Mouse (Mus musculus) adrenal gland, adult 2 months (tissue): Measurements from ENCODE around the gene Podnl1. TPM values are rescaled to one million over a fixed set of nuclear protein-coding genes. Genes with fewer than 3 reads are reported as not detected.

Source experiments
- DNase-seq: peaks from one replicate; pipeline ENCODE4 v3.0.0; 2021
- long read RNA-seq: library from polyadenylated mRNA; stranded (forward); transcript quantifications from one replicate; pipeline ENCODE4 v2.0.0, GENCODE M21; 2021
- polyA plus RNA-seq: library from polyadenylated mRNA; depleted of rRNA; stranded (reverse); fragments of >200 nt; gene quantifications from 2 replicates; pipeline ENCODE4 v1.2.3, GENCODE M21; 2012; rRNA removed
- total RNA-seq, 2 experiments: library from RNA; stranded (reverse); gene quantifications; 2 replicates each; pipeline ENCODE4 v1.2.3; 2021

Podnl1 gene
- under 1 TPM; 0.23 to 0.31 TPM for total RNA-seq
- polyA plus RNA-seq: 2.4 and 2.5 TPM in 2 replicates
- long read RNA-seq: 0 reads

DNA sequence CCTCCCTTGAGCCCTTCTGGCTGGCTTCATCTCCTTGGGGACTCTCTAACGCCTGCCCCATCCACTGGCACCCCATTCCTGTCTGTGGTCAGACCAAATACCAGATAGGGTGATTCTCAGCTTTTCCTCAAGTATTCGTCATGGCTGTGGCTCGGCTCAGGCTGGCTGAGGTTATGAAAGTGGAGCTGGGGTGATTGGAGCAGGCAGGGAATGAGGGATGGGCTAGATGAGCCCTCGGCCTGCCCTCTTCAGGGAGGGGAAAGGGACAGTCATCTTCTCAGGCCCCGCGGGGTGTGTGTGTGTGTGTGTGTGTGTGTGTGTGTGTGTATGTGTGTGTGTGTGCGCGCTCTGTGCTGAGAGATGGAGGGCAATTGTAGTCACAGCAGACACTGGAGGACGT, at the start of gene Podnl1:
Gene Podnl1, plus strand, starts transcription at position 334 of the 400 bp plus-strand sequence.
- peak; percentile 24 for DNase-seq

DNA sequence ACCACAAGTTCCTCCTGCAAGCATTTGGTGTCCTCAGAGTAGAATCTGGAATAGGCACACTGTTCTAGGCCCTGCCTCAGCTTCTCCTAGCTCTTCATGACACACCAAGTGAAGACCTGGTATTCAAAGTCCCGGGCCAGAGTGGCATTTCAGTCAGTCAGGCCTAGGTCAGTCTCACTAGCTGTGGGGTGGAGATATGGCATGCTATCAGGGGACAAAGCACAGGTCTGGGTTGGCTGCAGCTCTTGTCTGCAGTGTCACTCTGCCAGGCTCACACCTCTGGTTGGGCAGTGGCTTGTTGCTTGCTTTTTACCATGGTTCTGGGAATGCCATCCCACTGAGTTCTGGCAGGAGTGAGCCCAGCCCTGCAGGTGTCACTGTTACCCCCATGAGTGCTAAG, 49.4 kb upstream of the Podnl1 start:
- no peak for DNase-seq

DNA sequence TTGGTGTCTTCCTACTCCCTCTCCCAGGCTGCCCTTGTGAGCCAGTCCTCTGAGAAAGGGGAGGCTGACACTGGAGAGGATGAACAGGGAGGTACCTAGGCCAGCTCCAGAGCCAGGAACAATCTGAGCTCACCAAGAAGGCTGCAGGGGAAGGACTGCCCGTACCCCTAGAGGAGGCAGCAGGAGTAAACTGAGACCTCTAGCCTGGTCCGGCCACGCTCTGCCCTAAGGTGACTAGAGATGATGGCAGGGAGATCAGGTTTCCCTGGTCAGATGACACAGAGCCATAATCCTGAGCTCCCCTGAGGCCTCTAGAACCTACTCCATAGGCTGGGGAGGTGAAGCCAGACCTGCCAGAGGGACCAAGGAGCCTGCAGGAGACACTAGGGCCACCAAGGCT, 48.9 kb upstream of the Podnl1 start:
- DNase-seq: no peak

DNA sequence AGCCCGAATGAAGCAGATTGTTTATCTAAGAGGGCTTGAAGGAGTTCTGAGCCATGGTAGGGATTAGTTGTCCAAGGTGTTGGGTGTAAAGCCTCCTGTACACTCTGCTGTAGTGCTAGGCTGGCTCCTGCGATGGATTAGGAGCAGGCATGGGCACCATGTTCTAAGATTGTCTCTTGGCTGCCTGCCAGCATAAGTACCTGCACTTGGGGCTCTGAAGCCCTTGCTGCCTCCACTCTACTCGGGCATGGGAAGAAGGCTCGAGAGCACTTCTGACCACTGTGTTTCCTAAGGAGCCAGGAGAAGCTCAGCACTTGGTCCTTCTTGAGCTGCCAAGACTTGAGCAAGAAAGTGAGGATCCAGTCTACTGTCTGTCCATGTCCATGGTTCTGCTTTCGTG, 46.6 kb upstream of the Podnl1 start:
- no peak for DNase-seq

DNA sequence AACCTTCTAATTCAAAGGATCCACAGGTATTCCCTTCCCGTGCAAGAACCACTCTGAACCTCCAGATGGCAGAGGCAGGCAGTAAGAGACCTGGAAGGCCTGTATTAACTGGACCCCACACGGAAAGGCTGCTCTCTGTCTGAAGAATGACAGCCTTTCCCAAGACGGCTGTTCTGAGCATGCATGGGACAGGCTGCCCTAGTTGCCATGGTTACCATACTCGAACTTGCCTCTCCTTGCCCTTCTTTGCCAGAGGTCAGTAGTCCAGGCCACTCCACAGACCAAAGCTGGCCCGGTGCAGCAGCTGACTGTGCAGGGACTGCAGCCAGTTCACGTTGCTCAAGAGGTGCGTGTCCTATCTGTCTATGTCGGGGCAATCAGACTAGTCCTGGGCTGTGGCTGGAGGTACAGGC, 42.0 kb upstream of the Podnl1 start:
- peak; percentile 76 for DNase-seq

GRCm38 (mm10) chr8:84084341-84085115, 41.3 kb upstream of the Podnl1 start:
- DNase-seq: no peak

GRCm38 (mm10) chr8:84087156-84087555, 38.6 kb upstream of the Podnl1 start:
- no peak for DNase-seq

- DNase-seq: no peak
Measured at GRCm38 (mm10) chr8:84087821-84088220, 38.0 kb upstream of the Podnl1 start.

DNA sequence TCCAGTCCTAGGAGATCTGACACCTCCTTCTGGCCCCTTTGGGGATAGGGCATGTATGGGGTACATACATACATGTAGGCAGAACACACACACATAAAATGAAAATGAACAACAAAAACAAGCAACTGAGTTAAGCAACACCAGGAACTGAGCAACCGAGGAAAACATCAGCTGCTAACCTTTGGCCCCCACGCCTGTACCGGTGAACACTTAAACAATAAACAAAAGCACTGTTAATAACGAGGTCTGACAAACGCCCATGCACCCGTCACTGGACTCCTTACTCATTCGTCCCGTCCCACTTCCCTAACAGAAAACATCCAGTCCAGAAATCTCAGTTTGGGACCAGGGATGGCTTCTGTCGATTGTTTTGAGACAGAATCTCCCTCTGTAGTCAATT, 36.5 kb upstream of the Podnl1 start:
- DNase-seq: peak; percentile 1

- DNase-seq: peak; percentile 80
Measured at GRCm38 (mm10) chr8:84090585-84090984, 35.2 kb upstream of the Podnl1 start.

DNA sequence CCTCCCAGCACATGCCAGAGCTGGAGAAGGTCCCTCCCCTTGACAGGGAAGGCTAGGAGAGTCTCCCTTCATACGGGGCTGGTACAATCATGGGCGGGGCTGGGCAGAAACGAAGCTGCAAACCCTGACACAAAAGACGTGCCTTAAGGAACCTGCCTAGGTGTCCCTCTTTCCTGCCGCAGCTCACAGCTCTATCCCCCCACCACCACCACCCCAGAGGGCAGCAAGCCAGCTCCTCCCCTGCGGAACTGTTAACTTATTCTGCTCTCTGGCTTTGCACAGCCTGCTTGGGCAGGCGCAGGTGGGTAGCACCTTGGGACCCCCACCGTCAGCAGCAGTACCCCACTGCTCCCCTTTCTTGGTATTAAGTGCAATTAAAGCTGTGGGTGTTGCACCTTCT, 29.7 kb upstream of the Podnl1 start:
- DNase-seq: no peak

GRCm38 (mm10) chr8:84098376-84098775, 27.4 kb upstream of the Podnl1 start:
- no peak for DNase-seq

DNA sequence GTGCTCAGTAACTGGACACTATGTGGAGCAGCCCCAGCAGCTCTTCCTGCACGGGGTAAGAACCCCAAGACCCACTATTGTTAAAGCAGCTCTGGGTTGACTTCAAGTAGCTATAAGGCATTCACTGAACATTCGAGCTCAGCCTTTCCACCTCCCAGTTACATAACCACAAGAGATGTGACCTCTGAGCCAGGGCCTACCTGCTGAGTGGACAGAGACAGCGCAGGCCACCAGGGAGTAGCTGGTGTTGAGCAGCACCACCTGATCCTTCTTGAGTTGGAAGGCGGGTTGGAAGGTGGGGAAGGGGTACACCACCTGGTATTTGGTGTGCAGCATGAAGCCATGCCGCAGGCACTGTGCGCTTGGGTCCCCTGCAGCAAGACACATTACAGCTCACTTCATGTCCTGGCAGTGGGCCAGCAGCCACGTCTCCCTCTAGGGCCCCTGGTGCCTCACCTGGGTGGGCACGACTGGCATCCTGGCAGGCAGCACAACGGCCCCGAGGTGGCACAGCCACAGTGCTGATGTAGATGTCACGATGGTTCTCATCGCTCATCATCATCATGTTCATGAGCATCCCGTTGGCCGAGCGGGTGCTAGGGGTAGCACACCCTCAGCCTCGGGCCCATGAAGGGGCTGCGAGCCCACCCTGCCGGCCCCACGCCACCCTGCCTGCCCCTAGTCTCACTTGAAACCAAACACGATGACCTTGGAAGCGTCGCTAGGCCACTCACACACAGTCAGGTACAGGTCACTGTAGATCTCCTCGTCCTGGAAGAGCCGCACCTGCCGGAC, 24.1 kb upstream of the Podnl1 start:
- no peak for DNase-seq

DNA sequence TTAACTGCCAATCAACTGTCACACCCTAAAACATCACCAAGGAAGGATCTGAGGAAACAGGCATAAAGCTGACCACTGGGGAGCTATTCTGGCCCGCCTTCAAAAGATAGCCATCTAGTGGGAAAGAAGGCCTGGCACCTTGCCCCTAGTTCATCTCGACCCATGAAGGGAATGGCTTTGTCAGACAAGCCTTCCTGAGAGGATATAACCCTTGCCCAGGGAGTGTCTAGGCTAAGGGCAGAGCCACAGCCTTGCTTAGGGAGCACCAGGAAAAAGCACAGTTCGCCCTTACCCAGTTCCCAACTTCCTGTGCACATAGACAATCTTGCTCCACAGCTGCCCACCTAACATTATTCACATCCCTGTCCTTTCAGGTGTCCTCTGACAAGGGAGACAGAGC, 22.2 kb upstream of the Podnl1 start:
- DNase-seq: no peak

- DNase-seq: no peak
Measured at GRCm38 (mm10) chr8:84104221-84104620, 21.6 kb upstream of the Podnl1 start.

GRCm38 (mm10) chr8:84104697-84105609, 20.8 kb upstream of the Podnl1 start, which contains the start of gene Dcaf15:
TSS of gene Dcaf15 (minus strand) at chr8:84104768.
- DNase-seq: peak; percentile 99

DNA sequence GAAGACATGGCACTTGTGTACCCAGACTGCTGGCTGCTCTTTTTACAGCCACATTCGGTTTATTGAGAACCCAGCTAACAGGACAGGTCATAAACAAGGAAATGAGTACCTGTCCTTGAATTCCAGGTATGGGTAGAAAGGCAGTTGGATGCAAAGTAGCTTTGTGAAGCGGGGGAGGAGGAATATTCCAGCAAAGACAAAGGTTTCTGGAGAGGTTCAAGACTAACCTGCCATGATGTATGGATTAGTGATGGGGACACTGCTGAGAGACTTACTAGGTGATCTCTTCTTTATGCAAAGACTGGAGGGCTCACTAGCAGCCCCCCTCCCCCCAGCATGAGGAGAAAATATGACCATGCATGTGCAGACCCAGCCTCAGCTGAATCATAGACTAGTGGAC, 20.1 kb upstream of the Podnl1 start:
- DNase-seq: no peak

DNA sequence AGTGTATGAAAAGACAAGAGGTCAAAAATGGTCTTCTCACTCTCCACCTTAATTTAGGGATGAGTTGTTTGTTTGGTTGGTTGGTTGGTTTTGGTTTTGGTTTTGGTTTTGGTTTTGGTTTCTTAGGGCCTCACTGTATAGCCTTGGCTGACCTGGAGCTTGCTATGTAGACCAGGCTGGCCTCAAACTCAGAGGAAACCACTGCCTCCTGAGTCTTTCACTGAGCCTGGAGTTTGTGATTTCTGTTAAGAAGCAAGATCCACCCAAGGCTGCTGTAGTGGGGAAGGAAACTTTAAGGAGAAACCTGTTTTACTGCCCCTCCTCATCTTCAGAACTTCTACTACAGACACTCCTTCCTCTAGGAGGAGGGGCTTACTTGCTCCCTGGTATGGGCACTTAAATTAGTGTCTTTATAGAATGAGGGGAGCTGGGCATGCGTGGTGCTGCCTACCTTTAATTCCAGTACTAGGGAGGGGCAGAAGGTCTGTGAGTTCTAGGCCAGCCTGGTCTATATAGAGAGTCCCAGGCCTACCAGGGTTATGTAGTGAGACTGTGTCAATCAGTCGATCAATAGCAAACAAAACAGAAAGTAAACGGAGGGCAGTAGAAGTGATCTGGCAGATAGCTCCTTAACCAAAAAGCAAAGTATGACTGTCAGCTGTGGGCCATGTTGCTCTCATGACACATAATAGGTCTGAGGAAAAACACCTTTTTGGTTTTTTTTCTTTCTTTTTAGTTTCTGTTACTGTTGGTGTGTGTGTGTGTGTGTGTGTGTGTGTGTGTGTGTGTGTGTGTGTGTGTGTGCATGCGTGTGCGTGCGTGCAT, 19.4 kb upstream of the Podnl1 start:
- DNase-seq: no peak

DNA sequence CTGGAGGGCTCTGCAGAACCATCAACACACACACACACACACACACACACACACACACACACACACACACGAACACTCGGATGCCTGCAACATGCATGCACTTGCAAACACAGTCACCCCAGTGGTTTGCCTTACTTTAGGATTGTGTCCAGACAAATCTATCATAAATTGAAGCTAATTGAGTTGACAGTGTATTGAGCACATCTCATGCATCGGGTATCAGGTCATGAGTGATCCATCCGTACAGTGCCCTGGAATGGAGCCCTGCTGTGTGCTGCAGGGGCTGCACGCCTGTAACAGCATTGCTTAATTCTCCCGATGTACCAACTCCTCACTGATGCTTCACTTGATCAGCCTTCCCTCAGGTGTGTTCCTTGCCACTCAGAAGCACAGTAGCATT, 10.1 kb upstream of the Podnl1 start:
- no peak for DNase-seq

GRCm38 (mm10) chr8:84122151-84122550, 3.6 kb upstream of the Podnl1 start:
- no peak for DNase-seq

- no peak for DNase-seq
Measured at GRCm38 (mm10) chr8:84126742-84127141, 953 bp downstream of the Podnl1 start.
